ENCODE assay signal across 13 mouse cellular contexts in the genomic region with DNA sequence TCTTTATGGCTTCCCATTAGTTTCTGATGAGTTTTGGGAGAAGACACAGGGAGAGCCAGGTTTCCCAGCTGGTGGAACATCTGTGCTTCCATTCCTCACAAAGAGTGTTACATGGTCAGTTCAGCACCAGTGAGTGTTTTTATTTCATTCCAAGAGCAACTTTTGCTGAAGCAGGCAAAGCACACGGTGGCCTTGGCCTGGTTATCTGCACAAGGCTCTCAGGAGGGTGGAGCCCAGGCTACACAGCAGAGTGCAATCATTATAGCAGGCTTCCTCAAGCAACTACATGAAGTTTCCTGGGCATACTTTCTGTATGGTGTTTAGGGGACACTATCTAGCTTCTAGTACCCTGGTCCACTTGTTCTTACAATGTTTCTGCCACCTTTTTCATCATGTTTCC.
A peak's percentile ranks its signal among the peaks of the same experiment; 100 is the strongest.
DNase-seq lines count a peak whose midpoint lies in the region.
"Had no signal": no experiment of that assay in that cellular context is flagged by ENCODE, and none has a peak within 500 bp of the region (broad histone marks: within the 10 kb centered on the region; RNA-seq: fewer than 3 reads in every experiment).

No protein-coding gene starts in this region.

- DNase-seq in adrenal gland, adult (ENCODE audit: inconsistent age in 2 of 2, low spot score in 1 of 2): peak; percentile 45 to 74
- DNase-seq in adrenal gland, adult 18-20 months (ENCODE audit: low spot score in 2 of 2): no peak
- peak; percentile 3 for DNase-seq in ovary, adult 18-20 months (ENCODE audit: low spot score)
- no peak for DNase-seq in ovary, postnatal 36 days (ENCODE audit: low spot score)
- peak; percentile 11 for DNase-seq in adrenal gland, postnatal 25 days
- DNase-seq in neural tube, embryonic 10.5 days (ENCODE audit: extremely low spot score, low spot score): no peak
- DNase-seq in cerebellum, postnatal 14 days: no peak
- DNase-seq: B cell, adult 2 months; cerebellum, adult 11-12 months; cerebellum, adult 9-10 months; cerebellum, postnatal 36 days; gastrocnemius, postnatal 10 days; heart, postnatal 4 days had no signal

Comparison
In these comparisons a context has a peak if more than half of its experiments do, and no peak if none do; other contexts are left out.
1. DNase-seq: peak in adrenal gland, adult (2 of 2), ovary, adult 18-20 months (single experiment) and adrenal gland, postnatal 25 days (single experiment); none in adrenal gland, adult 18-20 months (0 of 2), ovary, postnatal 36 days (single experiment), neural tube, embryonic 10.5 days (single experiment) and cerebellum, postnatal 14 days (0 of 2).